Mouse (Mus musculus) G1E-ER4 (cell line): ENCODE results near the gene Smyd3. TPM values are rescaled to one million over a fixed set of nuclear protein-coding genes. Genes with fewer than 3 reads are reported as not detected.

Experiments
- GATA1 ChIP-seq: IDR thresholded peaks from one replicate; pipeline ENCODE4 v1.8.0; 2012; ENCODE audit warnings: low read length, inconsistent platforms
- polyA plus RNA-seq: library from polyadenylated mRNA; stranded (reverse); fragments of >175 nt; gene quantifications from 2 replicates; pipeline ENCODE4 v1.2.3, GENCODE M21; 2012

Smyd3 gene
- polyA plus RNA-seq, 1 experiment, result 4.1 TPM

DNA sequence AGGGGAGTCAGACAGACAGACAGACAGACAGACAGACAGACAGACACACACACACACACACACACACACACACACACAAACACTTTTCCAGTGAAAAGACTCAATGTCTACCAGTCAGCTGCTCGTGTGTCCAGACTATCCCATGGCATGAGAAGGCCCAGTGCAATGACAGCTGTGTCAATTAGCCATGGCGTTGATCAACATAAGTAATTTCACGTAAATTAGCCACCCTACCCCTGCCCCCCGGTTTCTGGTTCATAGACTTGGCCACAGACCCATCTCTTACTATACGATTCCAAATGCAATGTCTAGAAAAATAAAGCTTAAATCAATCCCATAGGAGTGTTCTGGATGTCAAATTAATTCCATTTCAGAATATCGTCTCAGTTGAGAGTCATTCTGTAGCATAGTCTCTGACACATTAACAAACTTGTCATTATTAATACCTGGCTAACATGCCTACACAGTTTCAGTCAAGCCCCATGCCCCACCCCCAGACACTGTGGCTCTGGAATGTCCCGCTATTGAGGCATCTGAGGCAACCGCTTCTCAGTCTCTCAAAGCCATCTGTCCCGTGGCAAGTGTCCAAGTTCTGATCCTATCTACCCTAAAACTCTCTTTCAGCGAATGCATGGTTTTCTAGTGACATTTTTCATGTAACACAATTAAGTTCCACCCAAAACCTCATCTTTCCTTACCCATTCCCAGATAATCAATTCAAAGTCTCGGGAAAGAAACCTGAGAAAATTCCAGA, 395.2 kb downstream of the Smyd3 start:
- no peak for TF ChIP-seq GATA1

DNA sequence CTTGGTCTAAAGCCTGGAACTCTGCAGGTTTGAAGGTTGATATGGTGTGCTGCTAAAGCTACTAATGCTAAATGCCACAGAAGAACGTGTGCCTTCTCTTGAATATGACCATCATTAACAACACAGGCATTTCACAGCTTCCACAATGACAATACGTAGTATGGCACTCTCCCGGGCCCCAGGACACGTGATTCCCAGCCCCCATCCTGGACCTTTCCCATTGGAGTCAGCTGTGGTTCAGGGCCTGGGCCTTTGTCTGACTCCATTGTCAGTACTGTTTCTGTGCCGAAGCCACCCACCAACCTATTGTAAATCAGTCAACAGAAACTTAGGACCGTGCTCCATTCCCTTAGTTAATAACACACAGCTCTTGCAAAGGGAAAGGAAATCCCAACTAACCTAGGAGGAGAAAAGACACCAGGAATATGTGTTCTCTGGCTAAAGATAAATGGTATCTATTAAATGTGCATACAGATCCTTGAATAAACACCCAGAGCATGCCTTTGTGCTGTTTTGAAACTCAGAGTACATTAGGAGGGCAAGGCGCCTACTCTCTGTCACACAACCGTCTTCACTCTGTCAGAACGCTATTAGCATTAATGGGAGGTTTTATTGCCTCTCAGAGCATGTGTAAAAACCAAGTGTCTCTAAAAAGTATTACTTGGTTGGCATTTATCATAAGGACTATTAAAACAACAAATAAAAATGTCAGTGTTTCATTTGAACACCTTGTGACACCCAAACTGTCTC, 397.4 kb downstream of the Smyd3 start:
- TF ChIP-seq GATA1, result no peak

DNA sequence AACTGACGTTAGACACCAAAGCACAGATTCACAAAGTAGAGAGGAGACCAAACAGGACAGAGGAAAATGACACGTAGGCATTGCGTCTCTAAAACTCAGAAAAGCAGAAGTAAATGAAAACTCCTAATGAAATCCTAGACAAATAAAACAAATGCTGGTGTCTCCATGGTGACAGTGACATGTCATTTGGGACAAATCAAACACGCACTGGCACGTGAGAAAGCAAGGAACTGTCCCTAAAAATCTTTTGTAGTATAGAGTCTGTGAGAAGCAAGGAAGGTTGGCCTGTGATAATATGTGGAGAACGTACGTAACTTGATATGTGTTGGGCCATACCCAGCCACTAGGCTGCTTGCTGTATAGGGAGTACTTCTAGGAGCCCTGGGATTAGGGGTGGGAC, 399.2 kb downstream of the Smyd3 start:
- no peak for TF ChIP-seq GATA1

DNA sequence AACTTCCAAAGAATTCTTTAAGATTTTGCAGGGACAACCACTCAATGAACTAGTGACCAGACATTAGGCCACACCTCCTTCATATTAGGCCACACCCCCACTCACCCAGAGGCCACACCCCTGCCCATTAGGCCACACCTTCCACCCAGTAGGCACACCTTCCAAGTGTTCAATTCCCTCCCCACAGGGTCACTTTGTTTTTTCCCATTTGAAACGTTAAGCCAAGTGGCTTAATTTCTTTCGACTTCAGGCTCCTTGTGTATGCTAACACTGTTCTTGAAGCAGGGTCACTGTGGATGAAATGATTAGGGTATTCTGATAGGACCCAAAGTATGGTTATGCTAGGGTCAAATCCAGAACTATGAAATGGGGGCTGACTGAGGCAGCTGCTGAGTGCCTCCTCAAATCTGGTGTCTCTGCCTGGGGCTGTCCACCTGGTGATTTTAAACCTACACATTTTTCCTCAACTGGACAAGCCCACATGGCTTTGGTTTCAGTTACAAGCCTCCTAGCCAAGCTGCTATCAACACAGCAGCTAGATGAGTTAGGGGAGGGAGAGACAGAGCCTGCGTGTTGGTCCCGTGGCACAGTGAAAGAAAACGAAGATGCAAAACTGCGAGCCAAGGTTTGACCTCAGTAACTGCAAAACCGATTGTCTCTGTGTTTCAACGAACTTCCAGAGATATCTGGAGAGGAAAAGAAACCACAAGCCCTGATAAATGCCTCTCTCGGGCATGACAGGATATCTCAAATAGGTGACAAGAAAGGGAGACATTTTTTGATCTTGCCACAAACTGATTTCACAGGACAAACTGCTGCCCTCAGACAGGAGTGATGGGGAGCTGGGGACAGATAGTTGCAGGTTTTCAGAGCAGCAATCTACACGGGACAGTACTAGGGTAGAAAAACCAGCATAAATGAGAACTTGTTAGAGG, 400.8 kb downstream of the Smyd3 start:
- TF ChIP-seq GATA1, result no peak

DNA sequence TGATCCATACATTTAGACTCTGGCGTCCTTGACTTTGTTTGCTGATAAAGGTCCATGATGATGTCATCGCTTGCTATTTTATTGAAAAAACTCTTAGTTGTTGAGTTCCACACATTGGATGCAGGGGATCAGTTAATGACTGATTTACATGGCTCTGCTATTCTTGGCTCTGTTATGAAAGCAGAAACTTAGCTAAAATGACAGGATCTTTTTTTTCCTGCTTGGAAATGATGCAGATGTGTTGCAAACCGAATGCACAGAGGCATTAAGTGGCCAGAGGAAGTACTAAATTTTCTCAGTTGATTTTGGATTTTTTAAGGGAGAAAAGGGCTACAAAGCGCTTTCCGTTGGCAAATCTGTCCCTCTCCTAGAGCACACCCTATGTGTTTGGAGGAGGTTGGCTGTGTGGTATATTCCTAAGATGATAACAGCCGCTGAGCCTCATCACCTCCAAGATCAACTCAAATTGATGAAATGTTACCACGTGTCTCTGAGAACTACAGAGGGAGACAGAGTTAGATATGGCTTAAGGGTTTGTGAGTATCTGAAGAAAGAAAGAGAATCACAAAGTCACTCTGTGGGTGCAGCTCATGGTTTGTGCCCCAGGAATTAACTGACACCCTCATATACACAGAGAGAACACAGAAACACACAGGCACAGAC, 402.9 kb downstream of the Smyd3 start:
- TF ChIP-seq GATA1, result no peak

DNA sequence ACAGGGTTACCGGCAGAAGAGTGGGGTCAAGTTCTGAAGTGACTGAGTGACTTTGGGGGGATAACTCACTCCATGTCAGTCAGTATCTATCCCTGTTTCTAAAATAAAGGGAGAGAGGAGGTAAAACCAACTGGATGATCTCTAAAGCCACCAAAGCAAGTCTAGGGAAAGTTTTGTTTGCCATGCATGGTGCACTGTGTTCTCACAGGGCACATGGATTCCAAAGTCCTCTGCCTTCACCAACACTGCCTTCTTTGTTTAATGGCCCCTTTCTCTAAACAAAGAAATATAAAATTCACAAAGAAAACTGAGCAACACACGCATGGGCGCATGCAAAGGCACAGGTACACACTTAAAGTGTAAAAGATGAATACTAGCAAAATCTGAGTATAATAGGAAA, 403.5 kb downstream of the Smyd3 start:
- TF ChIP-seq GATA1, result no peak

DNA sequence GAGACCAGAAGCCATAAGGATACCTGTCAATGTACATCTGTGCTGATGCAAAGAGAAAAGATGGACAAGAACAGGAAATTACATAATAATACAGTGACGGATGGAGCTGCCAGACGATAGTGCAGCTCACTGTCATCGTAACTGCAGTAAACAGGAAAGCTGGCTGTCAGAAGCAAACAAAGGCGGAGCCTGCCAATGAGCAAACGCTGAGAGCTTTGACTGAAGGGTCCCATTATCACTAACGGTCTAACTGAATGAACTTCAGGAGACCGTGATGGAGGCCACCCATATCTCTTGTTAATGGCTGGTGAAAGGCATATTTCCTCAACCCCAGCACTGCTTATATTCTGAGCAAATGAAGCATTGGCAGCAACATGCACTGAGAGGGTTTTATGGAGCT, 409.1 kb downstream of the Smyd3 start:
- TF ChIP-seq GATA1, result no peak

DNA sequence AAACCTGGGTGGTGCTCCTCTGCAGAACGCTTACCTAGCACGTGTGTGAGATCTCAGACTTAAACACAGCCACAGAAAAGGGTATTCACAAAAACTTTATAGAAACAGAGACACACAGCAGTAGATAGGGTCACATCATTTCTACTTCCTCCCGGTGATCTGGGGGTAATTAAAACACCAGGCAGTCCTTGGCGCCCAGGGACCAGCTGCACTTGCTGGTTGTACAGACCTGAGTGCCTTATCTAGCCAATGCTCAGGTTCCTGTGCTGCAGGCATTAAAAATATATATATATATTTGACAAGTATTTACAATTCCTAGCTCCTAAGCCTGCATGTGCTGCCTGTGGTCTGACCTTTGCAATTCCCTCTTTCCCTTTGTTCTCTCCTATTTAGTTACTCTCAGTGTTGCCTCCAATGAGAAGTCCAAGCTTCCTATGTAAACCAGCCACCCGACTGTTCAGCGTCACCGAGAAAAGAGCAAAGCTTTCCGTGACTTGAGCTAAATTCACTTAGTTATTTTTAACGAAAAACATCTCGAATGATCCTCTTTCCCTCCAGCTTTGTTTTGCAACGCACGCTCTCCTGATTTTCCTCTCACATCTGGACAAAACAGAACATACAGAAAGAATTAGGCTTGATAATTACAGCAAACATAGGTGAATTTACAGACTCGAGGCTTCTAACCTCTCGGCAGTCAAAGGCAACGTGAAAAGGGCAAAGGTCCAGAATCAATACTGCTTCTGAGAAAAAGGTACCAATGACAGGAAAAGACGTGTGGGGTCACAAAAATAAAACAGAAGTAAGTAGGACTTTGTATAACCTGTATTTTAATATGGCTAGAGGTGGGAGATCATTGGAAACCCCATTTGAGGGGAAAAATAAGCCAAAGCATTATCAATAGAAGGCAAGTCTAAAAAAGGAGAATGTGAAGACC, 409.8 kb downstream of the Smyd3 start:
- no peak for TF ChIP-seq GATA1

DNA sequence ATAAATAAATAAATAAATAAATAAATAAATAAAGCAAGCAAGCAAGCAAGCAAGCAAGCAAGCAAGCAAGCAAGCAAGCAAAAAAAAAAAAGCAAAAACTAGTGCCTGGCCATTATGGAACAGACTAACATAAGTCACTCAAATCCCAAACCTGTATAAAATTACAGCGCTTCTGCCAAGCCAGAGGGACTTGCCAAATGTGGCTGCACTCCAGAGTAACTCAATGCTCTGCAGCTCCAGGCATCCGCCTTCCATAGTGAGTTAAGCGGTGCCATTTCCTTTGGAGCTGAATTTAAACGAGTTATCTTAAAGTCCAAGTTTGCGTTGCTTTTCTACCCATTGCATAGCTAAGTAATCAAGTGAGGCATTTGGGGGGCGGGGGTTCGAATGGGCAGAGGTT, 410.6 kb downstream of the Smyd3 start:
- no peak for TF ChIP-seq GATA1

DNA sequence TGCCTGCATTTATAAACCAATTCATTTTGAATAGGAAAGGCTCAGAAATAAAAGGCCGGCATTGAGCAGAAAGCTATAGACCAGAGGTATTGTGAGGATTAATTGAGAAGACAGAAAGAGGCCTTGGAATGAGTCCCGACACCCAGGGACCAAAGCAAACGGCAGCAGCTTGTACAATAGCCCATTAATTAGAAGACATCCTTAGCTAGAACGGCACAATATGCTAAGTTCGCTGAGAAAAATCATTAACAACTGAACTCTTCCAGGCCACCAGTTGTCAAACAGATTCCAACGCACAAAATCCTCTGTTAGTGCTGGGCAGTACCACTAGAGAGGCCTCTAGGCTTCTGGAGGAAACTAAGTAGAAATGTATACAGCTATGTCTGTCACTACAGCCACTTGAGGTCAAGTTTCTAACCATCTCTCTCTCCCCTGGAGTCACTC, 411.1 kb downstream of the Smyd3 start:
- TF ChIP-seq GATA1, result no peak

DNA sequence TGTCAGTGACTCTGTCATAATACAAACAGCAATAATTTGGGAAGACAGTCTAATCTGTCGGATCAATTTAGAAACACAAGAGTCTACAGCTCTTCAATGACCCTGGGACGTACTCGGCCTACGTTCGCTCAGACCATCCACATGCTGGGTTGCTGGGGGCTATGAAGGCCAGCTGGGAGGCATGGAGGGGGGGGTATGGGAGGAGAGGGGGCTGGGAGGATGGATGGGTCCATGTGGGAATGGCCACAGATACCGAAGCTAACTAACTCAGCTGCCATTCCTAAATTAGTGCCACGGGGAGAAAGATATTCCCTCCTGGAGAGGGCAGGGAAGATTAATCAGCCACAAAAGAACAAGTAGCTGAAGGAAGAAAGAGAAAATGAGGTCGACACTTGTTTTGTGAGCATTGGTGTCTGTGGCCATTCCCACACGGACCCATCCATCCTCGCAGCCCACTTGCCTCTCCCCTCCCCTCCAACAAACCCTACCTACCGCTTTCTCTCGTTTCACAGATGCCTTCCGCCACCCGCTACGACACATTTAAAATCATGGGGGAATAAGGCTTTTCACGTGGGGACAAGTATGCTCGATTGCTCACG, 411.6 kb downstream of the Smyd3 start:
- no peak for TF ChIP-seq GATA1

DNA sequence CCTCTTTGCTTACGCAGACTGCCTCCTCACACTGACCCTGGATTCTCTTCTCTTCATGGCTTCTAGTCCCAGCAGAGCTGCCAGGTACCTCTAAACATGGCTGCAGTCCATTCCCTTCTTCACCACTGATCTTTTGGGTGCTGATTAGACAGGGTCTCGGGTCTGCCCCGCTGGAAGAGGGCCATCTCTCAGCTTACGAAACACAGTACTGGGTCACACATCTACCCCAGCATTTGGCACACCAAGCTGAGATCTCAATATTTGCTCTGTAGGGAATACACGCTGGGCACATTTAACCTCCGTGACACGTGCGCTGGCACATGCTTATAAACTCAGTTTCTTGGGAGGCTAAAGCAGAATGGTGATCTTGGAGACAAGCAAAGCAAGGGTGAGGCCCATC, 413.4 kb downstream of the Smyd3 start:
- no peak for TF ChIP-seq GATA1

DNA sequence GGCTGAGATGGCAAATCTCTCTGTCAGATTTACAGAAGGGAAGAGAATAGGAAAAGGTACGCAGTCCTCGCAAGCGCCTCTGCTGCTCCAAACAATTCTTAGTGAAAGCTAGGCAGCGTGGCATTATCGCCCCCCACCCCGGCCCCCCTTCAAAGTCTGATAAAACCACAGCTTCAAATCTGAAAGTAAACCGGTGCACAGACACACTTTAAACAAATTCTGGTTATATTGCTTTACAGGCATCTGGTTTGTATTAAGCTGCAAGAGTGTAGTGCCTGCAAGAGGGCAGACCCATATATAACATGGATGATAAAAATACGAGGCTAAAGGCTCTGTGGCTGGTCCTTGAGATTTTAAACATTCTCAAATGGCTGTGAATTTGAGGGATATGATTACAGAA, 420.8 kb downstream of the Smyd3 start:
- no peak for TF ChIP-seq GATA1

DNA sequence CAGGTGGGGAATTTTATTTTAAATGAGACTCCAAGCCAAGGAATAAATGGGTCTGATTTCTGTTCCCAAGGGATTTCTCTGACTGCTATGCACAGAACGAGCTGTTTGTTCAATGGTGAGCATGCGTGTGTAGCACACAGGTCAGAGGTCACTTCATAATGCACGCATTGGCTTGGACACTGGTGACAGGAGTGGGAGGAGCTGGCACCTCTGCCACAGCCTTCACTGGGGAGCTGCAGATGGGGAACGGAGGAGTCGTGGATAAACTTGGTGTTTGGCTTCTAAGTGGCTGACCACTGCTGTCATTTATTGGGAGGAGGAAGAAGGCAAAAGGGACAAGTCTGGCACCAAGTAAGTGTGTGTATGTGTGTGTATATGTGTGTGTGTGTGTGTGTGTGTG, 421.5 kb downstream of the Smyd3 start:
- no peak for TF ChIP-seq GATA1
